Mouse (Mus musculus): ENCODE data around the gene Lars2.

Gene Lars2

GRCm38 (mm10) chr9:123475569-123475968 lies 108.8 kb downstream of the Lars2 start:
- in situ Hi-C loops (cut with MseI, MboI) = no loop called here

- in situ Hi-C loops (cut with MseI, MboI) = no loop called here
Measured at GRCm38 (mm10) chr9:123478031-123478585, 111.4 kb downstream of the Lars2 start.

- in situ Hi-C loops (cut with MseI, MboI) = no loop called here
Measured at GRCm38 (mm10) chr9:123478586-123479195, 112.0 kb downstream of the Lars2 start, which contains the start of gene Limd1. Limd1 (plus strand) TSS chr9:123478706.

- in situ Hi-C loops (cut with MseI, MboI) = no loop called here
Measured at GRCm38 (mm10) chr9:123479196-123479669, 112.5 kb downstream of the Lars2 start.

GRCm38 (mm10) chr9:123479876-123480252 lies 113.1 kb downstream of the Lars2 start:
- in situ Hi-C loops (cut with MseI, MboI) = no loop called here

- in situ Hi-C loops (cut with MseI, MboI) = no loop called here
Measured at GRCm38 (mm10) chr9:123480253-123480921, 113.7 kb downstream of the Lars2 start.

- in situ Hi-C loops (cut with MseI, MboI) = no loop called here
Measured at GRCm38 (mm10) chr9:123481136-123481535, 114.4 kb downstream of the Lars2 start.

- in situ Hi-C loops (cut with MseI, MboI) = no loop called here
Measured at GRCm38 (mm10) chr9:123483598-123483997, 116.9 kb downstream of the Lars2 start.

GRCm38 (mm10) chr9:123484830-123485229 lies 118.1 kb downstream of the Lars2 start:
- in situ Hi-C loops (cut with MseI, MboI) = no loop called here

- in situ Hi-C loops (cut with MseI, MboI) = no loop called here
Measured at GRCm38 (mm10) chr9:123485561-123485960, 118.8 kb downstream of the Lars2 start.

- in situ Hi-C loops (cut with MseI, MboI) = no loop called here
Measured at GRCm38 (mm10) chr9:123486635-123487034, 119.9 kb downstream of the Lars2 start.

GRCm38 (mm10) chr9:123489073-123489472 lies 122.3 kb downstream of the Lars2 start:
- in situ Hi-C loops (cut with MseI, MboI) = no loop called here

GRCm38 (mm10) chr9:123489727-123490343 lies 123.1 kb downstream of the Lars2 start:
- in situ Hi-C loops (cut with MseI, MboI) = no loop called here

GRCm38 (mm10) chr9:123490930-123491329 lies 124.2 kb downstream of the Lars2 start:
- in situ Hi-C loops (cut with MseI, MboI) = no loop called here

GRCm38 (mm10) chr9:123491917-123492585 lies 125.3 kb downstream of the Lars2 start:
- in situ Hi-C loops (cut with MseI, MboI) = no loop called here

- in situ Hi-C loops (cut with MseI, MboI) = no loop called here
Measured at GRCm38 (mm10) chr9:123496665-123497064, 129.9 kb downstream of the Lars2 start.

GRCm38 (mm10) chr9:123497906-123498305 lies 131.2 kb downstream of the Lars2 start:
- in situ Hi-C loops (cut with MseI, MboI) = no loop called here

- in situ Hi-C loops (cut with MseI, MboI) = no loop called here
Measured at GRCm38 (mm10) chr9:123500480-123500879, 133.8 kb downstream of the Lars2 start.

- in situ Hi-C loops (cut with MseI, MboI) = no loop called here
Measured at GRCm38 (mm10) chr9:123503171-123503834, 136.6 kb downstream of the Lars2 start.

GRCm38 (mm10) chr9:123504325-123504724 lies 137.6 kb downstream of the Lars2 start:
- in situ Hi-C loops (cut with MseI, MboI) = no loop called here

GRCm38 (mm10) chr9:123505598-123505997 lies 138.9 kb downstream of the Lars2 start:
- in situ Hi-C loops (cut with MseI, MboI) = no loop called here

Measured in mouse trophoblast stem cell (cell line).